ENCODE assay signal across 8 mouse cellular contexts in the genomic region with DNA sequence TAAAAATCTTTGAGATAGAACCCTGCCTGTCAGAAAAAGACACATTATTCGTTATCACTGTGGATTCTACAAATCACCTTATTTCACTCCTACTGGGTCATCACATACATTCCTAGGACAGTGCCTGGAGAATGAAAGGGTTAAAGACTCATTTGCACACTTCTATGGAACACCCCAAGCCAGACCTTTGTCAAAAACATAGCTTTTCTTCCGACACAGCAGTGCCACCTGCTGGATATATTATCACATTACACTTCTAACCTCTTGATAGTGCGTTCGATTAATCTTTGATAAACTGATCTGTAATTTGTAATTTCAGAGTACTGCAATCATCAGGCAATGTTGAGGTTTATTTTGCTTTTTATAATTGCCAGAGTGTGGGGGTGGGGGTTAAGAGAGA. TPM values are rescaled to one million over a fixed set of nuclear protein-coding genes. Genes with fewer than 3 reads are reported as not detected.
DNase-seq lines count a peak whose midpoint lies in the region; ATAC-seq lines count a peak whose summit lies in the region.

No protein-coding gene starts in this region.

- peak; percentile 77 for DNase-seq in hindbrain, embryonic 11.5 days (ENCODE audit: low spot score)
- DNase-seq in hindbrain, embryonic 10.5 days (ENCODE audit: low spot score): no peak
- peak; percentile 41 for DNase-seq in 416B (ENCODE audit: low read depth)
- peak; percentile 36 for DNase-seq in adipocyte (ENCODE audit: low spot score)
- no peak for DNase-seq in spleen, postnatal 36 days (ENCODE audit: low spot score in 2 of 2)

- ATAC-seq in hindbrain, embryonic 11.5 days (ENCODE audit: low FRiP score): peak; percentile 59; the same call in 1 of the 2 replicates
- peak; percentile 86 for ATAC-seq in forebrain, embryonic 15.5 days (replicated peaks)
- ATAC-seq in midbrain, embryonic 13.5 days: peak; percentile 69
- ATAC-seq in erythroblast, adult 5-6 weeks (replicated peaks; ENCODE audit: low FRiP score, poor library complexity, severe bottlenecking): no peak

- no peaks in the 10 kb centered on the region for H3K9me3 ChIP-seq in hindbrain, embryonic 11.5 days (ENCODE audit: control insufficient read depth, low read length)
- H3K9me3 ChIP-seq in hindbrain, embryonic 10.5 days: no peaks in the 10 kb centered on the region
- no peaks in the 10 kb centered on the region for H3K9me3 ChIP-seq in forebrain, embryonic 15.5 days
- H3K9me3 ChIP-seq in midbrain, embryonic 13.5 days: no peaks in the 10 kb centered on the region

- H3K9ac ChIP-seq in hindbrain, embryonic 11.5 days (ENCODE audit: low read depth, low read length): no peak overlapping the region
- H3K9ac ChIP-seq in forebrain, embryonic 15.5 days (replicated peaks): no peak overlapping the region
- H3K9ac ChIP-seq in midbrain, embryonic 13.5 days (replicated peaks): no peak overlapping the region

- H3K4me2 ChIP-seq in hindbrain, embryonic 11.5 days (replicated peaks; ENCODE audit: low read depth, low read length): no peak overlapping the region
- no peak overlapping the region for H3K4me2 ChIP-seq in forebrain, embryonic 15.5 days (replicated peaks)
- H3K4me2 ChIP-seq in midbrain, embryonic 13.5 days (replicated peaks): no peak overlapping the region

- WGBS in hindbrain, embryonic 11.5 days: 31% methylated on average over 4 of the region's 4 CpGs
- 40% methylated on average over 4 of the region's 4 CpGs for WGBS in hindbrain, embryonic 10.5 days
- 29% methylated on average over 4 of the region's 4 CpGs for WGBS in forebrain, embryonic 15.5 days
- WGBS in midbrain, embryonic 13.5 days: 31% methylated on average over 4 of the region's 4 CpGs

- no peaks in the 10 kb centered on the region for H3K36me3 ChIP-seq in hindbrain, embryonic 11.5 days (ENCODE audit: control insufficient read depth, insufficient read depth, low read length)
- H3K36me3 ChIP-seq in hindbrain, embryonic 10.5 days: no peaks in the 10 kb centered on the region
- no peaks in the 10 kb centered on the region for H3K36me3 ChIP-seq in forebrain, embryonic 15.5 days
- H3K36me3 ChIP-seq in midbrain, embryonic 13.5 days: no peaks in the 10 kb centered on the region

- H3K4me3 ChIP-seq in hindbrain, embryonic 11.5 days (ENCODE audit: low read depth, low read length): no peak overlapping the region
- no peak overlapping the region for H3K4me3 ChIP-seq in hindbrain, embryonic 10.5 days
- no peak overlapping the region for H3K4me3 ChIP-seq in forebrain, embryonic 15.5 days
- H3K4me3 ChIP-seq in midbrain, embryonic 13.5 days (replicated peaks): no peak overlapping the region

- no peak overlapping the region for H3K27ac ChIP-seq in hindbrain, embryonic 11.5 days (ENCODE audit: low read depth, low read length)
- no peak overlapping the region for H3K27ac ChIP-seq in hindbrain, embryonic 10.5 days
- H3K27ac ChIP-seq in forebrain, embryonic 15.5 days (replicated peaks): no peak overlapping the region
- H3K27ac ChIP-seq in midbrain, embryonic 13.5 days: no peak overlapping the region

- H3K4me1 ChIP-seq in hindbrain, embryonic 11.5 days (replicated peaks; ENCODE audit: control insufficient read depth, insufficient read depth, low read length): no peaks in the 10 kb centered on the region
- no peaks in the 10 kb centered on the region; the same call in 1 of the 2 replicates for H3K4me1 ChIP-seq in hindbrain, embryonic 10.5 days (replicated peaks)
- H3K4me1 ChIP-seq in forebrain, embryonic 15.5 days: no peaks in the 10 kb centered on the region
- peaks cover 9% of the 10 kb centered on the region; the same call in 1 of the 2 replicates for H3K4me1 ChIP-seq in midbrain, embryonic 13.5 days (replicated peaks)

- no peaks in the 10 kb centered on the region for H3K27me3 ChIP-seq in hindbrain, embryonic 11.5 days (ENCODE audit: control insufficient read depth, insufficient read depth, low read length)
- H3K27me3 ChIP-seq in hindbrain, embryonic 10.5 days (ENCODE audit: insufficient read depth, poor library complexity, severe bottlenecking): peaks cover 4% of the 10 kb centered on the region; the same call in 1 of the 2 replicates
- H3K27me3 ChIP-seq in forebrain, embryonic 15.5 days: no peaks in the 10 kb centered on the region; the same call in 1 of the 2 replicates
- no peaks in the 10 kb centered on the region for H3K27me3 ChIP-seq in midbrain, embryonic 13.5 days

RNA-seq across cellular contexts. Expression of a gene that starts 31.8 kb away (rescaled TPM):
- 26.5 and 33.2 TPM in 2 replicates for polyA plus RNA-seq in hindbrain, embryonic 11.5 days (2014; fragmentation: Nextera tagmentation; extraction: Ambion mirVana)
- 24.8 and 45.5 TPM in 2 replicates for polyA plus RNA-seq in hindbrain, embryonic 10.5 days (2016; fragmentation: Nextera tagmentation; extraction: Ambion mirVana)
- polyA plus RNA-seq in forebrain, embryonic 15.5 days (2015; fragmentation: Nextera tagmentation; extraction: Ambion mirVana): 2.3 and 2.6 TPM in 2 replicates
- polyA plus RNA-seq in midbrain, embryonic 13.5 days (2015; fragmentation: Nextera tagmentation; extraction: Ambion mirVana): 10.9 and 12.4 TPM in 2 replicates
- not detected in 2 replicates for total RNA-seq in erythroblast, adult 5-6 weeks (2015; ENCODE audit: low replicate concordance)
- total RNA-seq in erythroblast, adult 5-6 weeks (2017; ENCODE audit: low replicate concordance): not detected in 2 replicates

Comparison
In these comparisons a context has a peak if more than half of its experiments do, and no peak if none do; other contexts are left out.
1. DNase-seq: peak in hindbrain, embryonic 11.5 days (single experiment), 416B (single experiment) and adipocyte (single experiment); none in hindbrain, embryonic 10.5 days (single experiment) and spleen, postnatal 36 days (0 of 2).